Mouse (Mus musculus) left cerebral cortex, adult 9 months (tissue): ENCODE measurements at regions not wholly inside any gene's neighbourhood (a gene's known extent, or its start where the extent isn't known, plus 50 kb on each side); places are given as distances from the start of the nearest gene placed in this dataset.

ENCODE experiments used
- DNase-seq, 2 experiments: peaks; one replicate each; pipeline ENCODE4 v3.0.0; 2022; ENCODE audit warnings: low spot score in 2 of 2

DNA sequence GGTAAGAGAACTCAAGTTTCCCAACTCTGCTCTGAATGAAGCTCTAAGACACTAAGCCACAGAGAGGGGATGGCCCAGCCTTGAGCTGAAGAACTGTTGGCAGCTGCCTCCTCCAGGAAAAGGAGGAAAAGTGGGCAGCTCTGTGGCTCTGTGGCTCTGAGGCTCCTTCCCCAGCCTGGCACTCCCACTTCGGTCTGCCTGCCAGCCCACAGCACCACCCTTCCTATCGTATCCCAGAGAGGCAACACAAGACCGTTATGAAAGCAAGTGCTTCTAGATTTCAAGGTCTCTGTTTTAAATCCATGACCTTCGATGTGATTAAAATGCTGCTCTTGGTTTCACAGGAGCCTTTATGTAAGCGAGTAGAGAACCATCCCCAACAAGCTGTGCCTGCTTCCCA is 53.5 kb upstream of the Kcna5 start:
- DNase-seq: no peak

DNA sequence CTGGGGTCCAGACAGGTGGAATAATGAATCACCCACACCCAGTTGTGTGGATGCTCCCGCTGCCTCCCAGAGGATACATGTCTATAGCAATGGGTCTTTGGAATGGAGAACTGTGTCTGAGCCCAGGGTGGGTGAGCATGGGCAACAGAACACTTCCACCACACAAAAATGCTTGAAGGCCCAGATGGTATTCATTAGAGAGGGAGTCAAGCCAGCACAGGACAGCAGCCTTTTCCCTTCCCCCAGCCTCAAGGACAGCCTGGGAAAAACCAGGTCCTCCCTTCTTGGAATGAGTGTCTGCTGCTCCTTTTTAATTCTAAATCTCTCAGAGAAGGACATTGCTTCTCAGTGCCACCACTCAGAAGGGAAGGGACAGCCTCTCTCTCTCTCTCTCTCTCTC is 52.3 kb upstream of the Kcna5 start:
- DNase-seq: no peak

DNA sequence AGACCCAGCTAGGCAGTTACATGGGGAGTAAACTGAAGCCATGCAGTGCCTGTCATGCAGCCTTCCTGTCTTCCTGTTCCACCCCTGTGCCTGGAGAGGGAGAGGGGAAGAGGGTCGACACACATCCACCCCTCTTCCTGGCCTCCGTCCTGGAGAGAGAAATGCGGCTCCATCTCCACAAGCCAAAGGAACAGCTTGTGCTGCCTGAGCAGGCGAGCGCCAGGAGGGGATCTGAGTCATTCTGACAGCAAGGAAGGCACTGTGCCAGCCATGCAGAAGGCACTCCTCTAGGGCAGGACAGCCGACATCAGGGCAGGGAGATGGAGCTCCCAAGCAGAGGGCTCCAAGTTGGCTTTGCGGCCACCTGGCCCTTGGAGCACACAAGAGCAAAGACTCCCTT is 50.6 kb upstream of the Kcna5 start:
- DNase-seq: peak in 1 of 2 experiments; percentile 90
